In the genomic region with DNA sequence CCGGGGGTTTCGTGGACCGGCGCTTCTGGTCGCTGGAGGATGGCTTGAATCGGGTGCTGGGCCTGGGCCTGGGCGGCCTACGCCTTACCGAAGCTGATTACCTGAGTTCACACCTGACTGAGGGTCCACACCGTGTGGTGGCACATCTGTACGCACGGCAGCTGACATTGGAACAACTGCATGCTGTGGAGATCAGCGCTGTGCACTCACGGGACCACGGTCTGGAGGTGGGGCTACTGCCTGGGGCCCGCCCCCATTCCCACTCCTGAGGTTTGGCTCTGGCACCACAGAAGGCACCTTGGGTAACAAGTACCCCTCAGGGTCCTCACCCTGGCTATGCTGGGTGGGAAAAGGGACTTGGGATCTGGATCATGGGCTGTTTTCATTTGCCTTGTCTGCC, we compare ENCODE assay signal across 1 mouse cellular context.
TF ChIP-seq lines count a peak whose summit lies in the region.

No protein-coding gene starts in this region.

TF ChIP-seq in ES-E14, 5 proteins besides CTCF, POLR2A, EP300 and RAD21:
- TF ChIP-seq ZNF384 (IDR thresholded peaks at IDR 0.05; ENCODE audit: low read depth, low read length): no peak
- TF ChIP-seq MAFK (IDR thresholded peaks at IDR 0.05; ENCODE audit: insufficient read depth, low read depth, low read length): no peak
- no peak for TF ChIP-seq CHD2 (IDR thresholded peaks at IDR 0.05; ENCODE audit: low read depth, low read length)
- no peak for TF ChIP-seq ZC3H11A (IDR thresholded peaks at IDR 0.05; ENCODE audit: borderline replicate concordance, low read depth, low read length)
- no peak for TF ChIP-seq HCFC1 (IDR thresholded peaks at IDR 0.05; ENCODE audit: borderline replicate concordance, insufficient read depth, low read length)
